Mouse (Mus musculus) splenic B cell, adult 2 months (primary cell): ENCODE measurements around the gene Nlrp6.
"Not testable (repeated sequence)": the region's sequence is repeated elsewhere in the genome, so short reads cannot be mapped to it uniquely, and the experiment has no call there.

ENCODE experiments used
- DNase-seq: peaks from one replicate; pipeline ENCODE4 v3.0.0-alpha.2; 2011; ENCODE audit warnings: low read depth, low spot score
- H3K27me3 ChIP-seq: 2 replicates; pipeline ENCODE4 v1.6.1; 2012; ENCODE audit warnings: mild to moderate bottlenecking, low read length, moderate library complexity, mixed read lengths; ENCODE audit not compliant: control insufficient read depth, poor library complexity, insufficient read depth, severe bottlenecking
- H3K36me3 ChIP-seq: 2 replicates; pipeline ENCODE4 v1.6.1; 2012; ENCODE audit warnings: mild to moderate bottlenecking, low read length, moderate library complexity, mixed read lengths; ENCODE audit not compliant: control insufficient read depth, poor library complexity, insufficient read depth, severe bottlenecking

Gene Nlrp6

DNA sequence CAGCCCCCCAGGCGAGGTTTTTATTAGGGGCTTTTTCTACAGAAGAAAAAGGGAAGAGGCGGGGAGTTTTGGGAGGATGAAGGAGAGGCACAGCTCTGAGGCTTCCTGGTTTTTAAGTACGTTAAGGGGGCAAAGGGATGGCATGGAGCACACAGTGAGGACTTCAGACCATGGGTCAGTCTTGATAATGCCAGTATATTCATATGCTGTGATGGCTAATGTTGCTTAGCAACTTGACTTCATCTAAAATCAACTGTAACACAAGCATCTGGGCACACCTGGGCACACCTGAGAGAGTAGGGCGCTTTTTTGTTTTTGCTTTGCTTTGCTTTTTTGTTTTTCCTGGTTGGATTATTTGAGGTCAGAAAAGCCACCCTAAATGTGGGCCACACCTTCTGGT, 46.2 kb downstream of the Nlrp6 start, which contains the start of gene Ifitm1:
Gene Ifitm1, plus strand, starts transcription at position 301 of the 400 bp plus-strand sequence.
- no peak for DNase-seq
- no peaks in the 10 kb centered on the region for H3K27me3 ChIP-seq

DNA sequence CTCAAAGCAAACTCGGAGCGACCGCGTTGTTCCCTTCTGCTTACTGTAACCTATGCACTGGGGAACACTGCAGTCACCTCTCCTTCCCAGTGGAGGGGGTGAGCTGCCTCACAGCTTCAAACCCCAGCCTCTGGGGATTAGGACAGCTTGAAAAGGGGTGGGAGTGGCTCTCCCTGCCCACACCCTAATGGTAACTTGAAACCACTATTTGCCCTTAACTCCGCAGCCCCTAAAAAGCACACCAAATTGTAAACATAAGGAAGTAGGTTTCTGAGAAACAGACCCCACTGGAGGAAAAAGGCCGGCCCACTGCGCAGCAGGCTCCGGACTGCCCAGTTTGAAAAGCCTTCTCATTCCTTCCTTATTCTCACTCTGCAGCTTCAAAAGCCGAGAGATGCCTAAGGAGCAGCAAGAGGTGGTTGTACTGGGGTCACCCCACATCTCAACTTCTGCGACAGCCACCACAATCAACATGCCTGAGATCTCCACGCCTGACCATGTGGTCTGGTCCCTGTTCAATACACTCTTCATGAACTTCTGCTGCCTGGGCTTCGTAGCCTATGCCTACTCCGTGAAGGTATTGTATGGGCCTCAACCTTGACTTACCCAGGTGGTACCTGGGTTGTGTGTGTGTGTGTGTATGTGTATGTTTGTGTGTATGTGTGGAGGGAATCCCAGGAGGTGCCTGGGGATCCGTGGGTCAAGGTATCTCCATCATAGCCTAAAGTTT, 47.3 kb downstream of the Nlrp6 start:
- no peaks in the 10 kb centered on the region for H3K27me3 ChIP-seq
- DNase-seq: no peak
- no peaks in the 10 kb centered on the region for H3K36me3 ChIP-seq

More for the DNA sequence above, 46.2 kb downstream of the Nlrp6 start, which contains the start of gene Ifitm1:
- no peaks in the 10 kb centered on the region for H3K36me3 ChIP-seq

- H3K36me3 ChIP-seq, DNase-seq, H3K27me3 ChIP-seq: not testable (repeated sequence)
These were observed 48.0 kb downstream of the Nlrp6 start for GRCm38 (mm10) chr7:140968710-140969109.

DNA sequence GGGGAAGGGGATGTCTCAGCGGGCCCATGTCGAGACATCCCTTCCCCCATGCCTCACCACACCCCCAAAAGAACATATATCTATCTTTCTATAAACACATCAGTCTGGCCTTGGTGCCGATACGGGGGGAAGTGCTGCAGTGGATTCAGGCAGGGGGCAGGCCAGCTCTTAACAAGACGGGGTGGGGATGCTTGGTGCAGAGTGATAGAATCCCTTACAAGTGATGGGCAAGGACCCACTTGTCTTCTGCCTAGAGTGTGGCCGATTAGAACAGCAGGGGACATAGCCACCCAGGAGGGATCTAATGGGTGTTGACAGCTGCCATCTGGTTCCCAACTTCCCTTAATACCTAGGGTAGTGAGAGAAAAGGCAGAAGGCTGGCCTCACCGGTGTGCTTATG, 50.2 kb downstream of the Nlrp6 start:
- Histone ChIP-seq H3K36me3 (no peaks in the 10 kb centered on the region), H3K27me3 (no peaks in the 10 kb centered on the region)
- DNase-seq: no peak

GRCm38 (mm10) chr7:140971479-140972171, 50.9 kb downstream of the Nlrp6 start:
- DNase-seq: no peak
- Histone ChIP-seq H3K36me3 (no peaks in the 10 kb centered on the region), H3K27me3 (no peaks in the 10 kb centered on the region)

DNA sequence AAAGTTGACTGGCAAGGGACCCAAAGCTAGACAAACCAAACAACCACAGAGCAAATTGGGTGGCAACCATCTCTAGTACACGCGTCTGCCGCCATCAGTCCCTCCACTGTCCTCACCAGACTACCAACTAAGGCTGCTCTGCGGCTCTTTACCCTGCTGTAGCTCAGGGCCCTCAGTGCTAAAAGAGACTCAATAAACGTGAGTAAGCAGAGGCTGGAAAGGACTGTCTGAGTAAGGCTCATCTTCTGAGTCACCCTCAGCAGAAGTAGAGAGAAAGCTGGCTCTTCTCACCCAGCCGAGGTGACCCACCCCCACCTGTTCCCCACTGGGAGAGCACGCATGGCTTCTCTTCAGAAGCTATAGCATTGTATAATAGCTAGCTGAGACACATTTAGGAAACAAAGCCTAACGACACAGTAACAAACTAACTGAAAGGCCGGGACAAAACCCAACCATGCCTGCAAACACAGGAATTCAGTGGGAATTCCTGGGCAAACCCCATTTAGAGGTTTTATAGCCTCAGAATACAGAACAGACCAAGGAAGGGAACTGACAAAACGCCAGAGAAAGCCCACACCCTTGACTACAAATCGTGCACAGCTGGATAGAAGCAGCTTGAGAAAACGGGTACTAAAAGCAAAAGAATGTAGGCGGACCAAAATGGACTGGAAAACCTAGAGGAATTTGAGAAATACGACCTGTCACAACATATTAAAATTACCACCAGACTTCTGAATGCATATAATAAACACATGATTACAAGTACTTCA, 52.9 kb downstream of the Nlrp6 start:
- no peak for DNase-seq
- H3K36me3 ChIP-seq: no peaks in the 10 kb centered on the region
- no peaks in the 10 kb centered on the region for H3K27me3 ChIP-seq

GRCm38 (mm10) chr7:140974940-140975339, 54.2 kb downstream of the Nlrp6 start:
- Histone ChIP-seq H3K27me3 (no peaks in the 10 kb centered on the region), H3K36me3 (no peaks in the 10 kb centered on the region)
- DNase-seq: no peak

- Histone ChIP-seq H3K36me3 (no peaks in the 10 kb centered on the region), H3K27me3 (no peaks in the 10 kb centered on the region)
- no peak for DNase-seq
These were observed 54.8 kb downstream of the Nlrp6 start for GRCm38 (mm10) chr7:140975465-140975864.

DNA sequence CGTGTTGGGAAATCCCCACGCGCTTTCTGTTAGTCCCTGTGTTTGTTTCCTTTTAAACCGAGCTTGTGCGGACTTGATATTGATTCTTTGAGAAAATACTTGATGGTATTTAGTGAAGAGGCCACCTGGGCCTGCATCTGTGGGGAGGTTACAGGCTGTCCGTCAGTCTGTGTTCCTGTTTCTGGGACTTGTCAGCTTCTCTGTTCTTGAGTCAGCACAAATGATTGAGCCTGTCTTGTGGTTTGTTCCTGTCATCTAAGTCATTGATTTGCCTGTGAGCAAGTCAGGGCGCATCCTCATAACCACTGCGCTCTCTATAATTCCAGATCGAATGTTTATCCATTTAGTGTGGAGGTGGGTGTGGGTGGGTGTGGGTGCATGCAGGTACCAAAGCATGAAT, 56.0 kb downstream of the Nlrp6 start:
- not testable (repeated sequence) for H3K36me3 ChIP-seq, DNase-seq, H3K27me3 ChIP-seq
